Mouse (Mus musculus) macrophage (primary cell): Measurements from ENCODE around the gene Vmn1r32. TPM values are rescaled to one million over a fixed set of nuclear protein-coding genes. Genes with fewer than 3 reads are reported as not detected.

Experiments
- H3K27ac ChIP-seq: fragments of 350-480 bp; formaldehyde crosslinking; 2 replicates; pipeline ENCODE4 v1.9.0; 2021
- H3K36me3 ChIP-seq: fragments of 350-480 bp; formaldehyde crosslinking; 2 replicates; pipeline ENCODE4 v1.9.0; 2021; ENCODE audit errors: inconsistent target
- H3K4me3 ChIP-seq: fragments of 350-480 bp; formaldehyde crosslinking; 2 replicates; pipeline ENCODE4 v1.9.0; 2021; ENCODE audit errors: inconsistent target
- H3K79me2 ChIP-seq: fragments of 350-480 bp; formaldehyde crosslinking; 2 replicates; pipeline ENCODE4 v1.9.0; 2021; ENCODE audit errors: inconsistent target
- WGBS: methylation state at CpG from one replicate; pipeline ENCODE4 v1.1.7; 2026; ENCODE audit warnings: inconsistent platforms; ENCODE audit not compliant: missing documents; 5-methylcytosine and 5-hydroxymethylcytosine counted together
- polyA plus RNA-seq: library from polyadenylated mRNA; stranded (reverse); fragments of 250-400 nt; gene quantifications from 3 replicates; pipeline ENCODE4 v1.2.4, GENCODE M21; 2018; ENCODE audit warnings: inconsistent platforms
- total RNA-seq, 78 experiments: library from RNA; depleted of rRNA; stranded (reverse); fragments of 250-400 nt; gene quantifications; 1 replicate in 9 of 78; 2 replicates in 24 of 78; 3 replicates in 43 of 78; 4 replicates in 2 of 78; pipeline ENCODE4 v1.2.4; 2018; ENCODE audit warnings: inconsistent platforms in 56 of 78

The Vmn1r32 gene
- not detected for total RNA-seq (2018; cell fraction: chromatin; rRNA removed)
- not detected for total RNA-seq (2018; cell fraction: cytosol; rRNA removed)
- total RNA-seq (2018; cell fraction: nucleus; rRNA removed), result not detected
- polyA plus RNA-seq, result not detected in 3 replicates

GRCm38 (mm10) chr6:66559996-66560395 is at the start of gene Vmn1r32:
Gene Vmn1r32 (minus strand): TSS chr6:66560096.
- no peak within 1 kb of the TSS for H3K4me3 ChIP-seq
- H3K79me2 ChIP-seq, result no peaks in the 10 kb centered on the region
- WGBS, result 80% methylated on average over 1 of the region's 1 CpGs
- no peaks in the 10 kb centered on the region for H3K36me3 ChIP-seq
- no peak within 1 kb of the TSS for H3K27ac ChIP-seq

- Histone ChIP-seq H3K27ac (no peak overlapping the region), H3K79me2 (no peaks in the 10 kb centered on the region), H3K4me3 (no peak overlapping the region), H3K36me3 (no peaks in the 10 kb centered on the region)
Observed at GRCm38 (mm10) chr6:66595804-66596203, 35.9 kb upstream of the Vmn1r32 start.

GRCm38 (mm10) chr6:66535966-66536365 is 23.9 kb downstream of the Vmn1r32 start:
- peak overlapping the region; percentile 69 for H3K4me3 ChIP-seq
- H3K36me3 ChIP-seq, result 0 out of 2 replicates have a peak, but pooled peaks cover 5% of the 10 kb centered on the region
- 15% methylated on average over 7 of the region's 7 CpGs for WGBS
- H3K79me2 ChIP-seq, result peaks cover 27% of the 10 kb centered on the region
- H3K27ac ChIP-seq, result peak overlapping the region; percentile 62

GRCm38 (mm10) chr6:66535028-66535862 is 24.7 kb downstream of the Vmn1r32 start, which contains the start of gene Mad2l1:
Gene Mad2l1 (plus strand): TSS chr6:66535390.
- Histone ChIP-seq H3K79me2 (peaks cover 27% of the 10 kb centered on the region), H3K27ac (peak within 1 kb of the TSS; percentile 62), H3K36me3 (0 out of 2 replicates have a peak, but pooled peaks cover 3% of the 10 kb centered on the region), H3K4me3 (peak within 1 kb of the TSS; percentile 69)
- WGBS, result under 1% methylated on average over 57 of the region's 57 CpGs

- Histone ChIP-seq H3K36me3 (no peaks in the 10 kb centered on the region), H3K4me3 (peak overlapping the region; percentile 69), H3K27ac (no peak overlapping the region; the same call in 1 of the 2 replicates), H3K79me2 (peaks cover 27% of the 10 kb centered on the region)
- 65% methylated on average over 5 of the region's 5 CpGs for WGBS
Observed at GRCm38 (mm10) chr6:66534366-66534941, 25.4 kb downstream of the Vmn1r32 start.

GRCm38 (mm10) chr6:66533241-66533640 is 26.7 kb downstream of the Vmn1r32 start:
- Histone ChIP-seq H3K79me2 (peaks cover 24% of the 10 kb centered on the region), H3K36me3 (no peaks in the 10 kb centered on the region), H3K27ac (no peak overlapping the region), H3K4me3 (no peak overlapping the region)
- 26% methylated on average over 3 of the region's 3 CpGs for WGBS

GRCm38 (mm10) chr6:66528386-66528785 is 31.5 kb downstream of the Vmn1r32 start:
- Histone ChIP-seq H3K4me3 (no peak overlapping the region), H3K36me3 (no peaks in the 10 kb centered on the region), H3K79me2 (no peaks in the 10 kb centered on the region), H3K27ac (no peak overlapping the region)
- WGBS, result 93% methylated on average over 10 of the region's 10 CpGs

GRCm38 (mm10) chr6:66516368-66516767 is 43.5 kb downstream of the Vmn1r32 start:
- no peak overlapping the region for H3K27ac ChIP-seq
- no peaks in the 10 kb centered on the region for H3K79me2 ChIP-seq
- H3K4me3 ChIP-seq, result no peak overlapping the region
- H3K36me3 ChIP-seq, result no peaks in the 10 kb centered on the region
- 95% methylated on average over 5 of the region's 5 CpGs for WGBS

Other genes with a start within 250 kb of the Vmn1r32 start
- 8.4 to 27.7 TPM (median 26.6 TPM) in 3 replicates for gene Mad2l1, start 24.7 kb downstream of the Vmn1r32 start, polyA plus RNA-seq
- not detected in 3 replicates for gene Vmn1r33, start 58.2 kb upstream of the Vmn1r32 start, polyA plus RNA-seq
- gene Vmn1r34, start 83.8 kb upstream of the Vmn1r32 start, polyA plus RNA-seq, result not detected in 3 replicates
- not detected in 3 replicates for gene Vmn1r35, start 125.8 kb upstream of the Vmn1r32 start, polyA plus RNA-seq
- not detected in 3 replicates for gene Vmn1r36, start 159.1 kb upstream of the Vmn1r32 start, polyA plus RNA-seq
- gene Vmn1r37, start 169.3 kb upstream of the Vmn1r32 start, polyA plus RNA-seq, result not detected in 3 replicates
- not detected in 3 replicates for gene Vmn1r38, start 222.5 kb upstream of the Vmn1r32 start, polyA plus RNA-seq